Mouse (Mus musculus): ENCODE results near the gene Scap. TPM values are rescaled to one million over a fixed set of nuclear protein-coding genes. Genes with fewer than 3 reads are reported as not detected.

The Scap gene
- polyA plus RNA-seq, 1 experiment, result 13.3 TPM

DNA sequence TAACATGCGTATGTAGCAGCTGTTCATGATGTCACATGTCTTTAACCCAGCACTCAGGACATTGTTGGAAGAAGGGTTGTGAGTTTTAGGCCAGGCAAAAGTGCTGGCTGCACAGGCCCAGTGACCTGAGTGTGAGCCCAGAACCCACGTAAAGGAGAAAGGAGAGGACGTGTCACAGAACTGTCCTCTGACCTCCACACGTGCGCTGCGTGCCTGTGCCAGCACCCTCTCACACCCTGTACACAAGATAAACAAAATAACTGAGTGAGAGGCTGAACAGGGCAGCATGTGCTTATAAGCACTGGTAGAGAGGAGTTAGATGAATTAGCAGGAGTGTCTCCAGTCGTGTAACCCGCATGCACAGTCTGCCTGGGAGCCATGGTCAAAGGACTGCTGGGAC, 16.6 kb upstream of the Scap start:
- no peak overlapping the region for H3K27ac ChIP-seq (ENCODE audit: control insufficient read depth, insufficient read depth, low read depth, low read length)
- no peaks in the 10 kb centered on the region for H3K36me3 ChIP-seq (ENCODE audit: control insufficient read depth, insufficient read depth, low read length)
- H3K4me1 ChIP-seq (ENCODE audit: control insufficient read depth, insufficient read depth, low read length), result no peaks in the 10 kb centered on the region
- H3K4me3 ChIP-seq (ENCODE audit: control insufficient read depth, low read depth, low read length), result no peak overlapping the region
- no peaks in the 10 kb centered on the region for H3K27me3 ChIP-seq (ENCODE audit: control insufficient read depth, insufficient read depth, low read length)
- TF ChIP-seq CTCF (IDR thresholded peaks at IDR 0.05; ENCODE audit: control insufficient read depth, insufficient read depth, insufficient replicate concordance, low read depth, low read length) (no peak), POLR2A (IDR thresholded peaks at IDR 0.05; ENCODE audit: control insufficient read depth, low read depth, low read length) (no peak)

- Histone ChIP-seq H3K27me3 (ENCODE audit: control insufficient read depth, insufficient read depth, low read length) (no peaks in the 10 kb centered on the region), H3K27ac (ENCODE audit: control insufficient read depth, insufficient read depth, low read depth, low read length) (no peak overlapping the region), H3K4me3 (ENCODE audit: control insufficient read depth, low read depth, low read length) (no peak overlapping the region), H3K4me1 (ENCODE audit: control insufficient read depth, insufficient read depth, low read length) (no peaks in the 10 kb centered on the region), H3K36me3 (ENCODE audit: control insufficient read depth, insufficient read depth, low read length) (no peaks in the 10 kb centered on the region)
- TF ChIP-seq CTCF (IDR thresholded peaks at IDR 0.05; ENCODE audit: control insufficient read depth, insufficient read depth, insufficient replicate concordance, low read depth, low read length) (no peak), POLR2A (IDR thresholded peaks at IDR 0.05; ENCODE audit: control insufficient read depth, low read depth, low read length) (no peak)
These were observed 12.3 kb upstream of the Scap start for GRCm38 (mm10) chr9:110320769-110321168.

DNA sequence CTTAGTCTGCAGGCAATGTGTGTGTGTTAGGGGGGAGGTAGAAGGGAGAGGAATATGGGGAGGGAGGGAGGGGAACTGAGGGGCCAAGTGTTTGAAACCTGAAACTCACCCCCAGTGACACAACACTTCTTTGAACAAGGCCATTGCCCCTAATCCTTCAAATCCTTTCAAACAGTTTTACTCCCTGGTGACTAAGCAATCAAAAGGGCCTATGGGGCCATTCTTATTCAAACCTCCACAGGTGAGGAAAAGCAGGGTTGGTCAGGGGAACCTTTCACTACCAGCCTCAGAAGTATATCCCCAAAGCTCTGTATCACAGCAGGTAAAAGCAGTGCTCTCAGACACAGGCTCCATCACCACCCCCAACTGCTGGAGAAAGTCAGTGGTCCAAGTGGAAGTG, 10.1 kb upstream of the Scap start:
- Histone ChIP-seq H3K27me3 (ENCODE audit: control insufficient read depth, insufficient read depth, low read length) (no peaks in the 10 kb centered on the region), H3K4me3 (ENCODE audit: control insufficient read depth, low read depth, low read length) (no peak overlapping the region), H3K36me3 (ENCODE audit: control insufficient read depth, insufficient read depth, low read length) (no peaks in the 10 kb centered on the region), H3K27ac (ENCODE audit: control insufficient read depth, insufficient read depth, low read depth, low read length) (no peak overlapping the region), H3K4me1 (ENCODE audit: control insufficient read depth, insufficient read depth, low read length) (no peaks in the 10 kb centered on the region)
- TF ChIP-seq CTCF (IDR thresholded peaks at IDR 0.05; ENCODE audit: control insufficient read depth, insufficient read depth, insufficient replicate concordance, low read depth, low read length), result no peak

GRCm38 (mm10) chr9:110324181-110324580, 8.9 kb upstream of the Scap start:
- Histone ChIP-seq H3K27me3 (ENCODE audit: control insufficient read depth, insufficient read depth, low read length) (no peaks in the 10 kb centered on the region), H3K36me3 (ENCODE audit: control insufficient read depth, insufficient read depth, low read length) (no peaks in the 10 kb centered on the region), H3K4me3 (ENCODE audit: control insufficient read depth, low read depth, low read length) (no peak overlapping the region), H3K27ac (ENCODE audit: control insufficient read depth, insufficient read depth, low read depth, low read length) (no peak overlapping the region), H3K4me1 (ENCODE audit: control insufficient read depth, insufficient read depth, low read length) (no peaks in the 10 kb centered on the region)
- TF ChIP-seq CTCF (IDR thresholded peaks at IDR 0.05; ENCODE audit: control insufficient read depth, insufficient read depth, insufficient replicate concordance, low read depth, low read length), result no peak
- TF ChIP-seq POLR2A (IDR thresholded peaks at IDR 0.05; ENCODE audit: control insufficient read depth, low read depth, low read length), result no peak

DNA sequence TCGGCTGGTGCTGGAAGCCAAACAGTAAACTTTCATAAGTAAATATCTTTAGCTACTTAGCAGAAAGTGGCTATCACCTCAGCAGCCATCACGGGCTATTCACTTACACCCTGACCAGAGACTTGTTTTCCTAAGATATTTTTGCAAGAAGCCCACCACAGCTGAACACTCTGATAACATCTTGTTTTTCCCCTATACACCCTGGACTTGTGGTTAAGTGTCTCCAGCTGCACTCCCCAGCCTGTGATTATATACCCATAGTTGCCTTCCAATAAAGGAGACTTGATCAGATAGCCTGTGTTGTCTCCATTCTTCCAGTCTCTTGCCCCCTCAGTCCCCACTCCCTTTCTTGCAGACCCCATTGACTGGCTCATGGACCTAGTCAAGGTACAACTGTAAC, 4.9 kb upstream of the Scap start:
- Histone ChIP-seq H3K36me3 (ENCODE audit: control insufficient read depth, insufficient read depth, low read length) (no peaks in the 10 kb centered on the region), H3K27me3 (ENCODE audit: control insufficient read depth, insufficient read depth, low read length) (no peaks in the 10 kb centered on the region), H3K4me1 (ENCODE audit: control insufficient read depth, insufficient read depth, low read length) (peaks cover 2% of the 10 kb centered on the region; the same call in 1 of the 2 replicates), H3K4me3 (ENCODE audit: control insufficient read depth, low read depth, low read length) (no peak overlapping the region), H3K27ac (ENCODE audit: control insufficient read depth, insufficient read depth, low read depth, low read length) (no peak overlapping the region)
- TF ChIP-seq CTCF (IDR thresholded peaks at IDR 0.05; ENCODE audit: control insufficient read depth, insufficient read depth, insufficient replicate concordance, low read depth, low read length) (no peak), POLR2A (IDR thresholded peaks at IDR 0.05; ENCODE audit: control insufficient read depth, low read depth, low read length) (no peak)

GRCm38 (mm10) chr9:110328946-110329630, 4.0 kb upstream of the Scap start:
- no peaks in the 10 kb centered on the region for H3K27me3 ChIP-seq (ENCODE audit: control insufficient read depth, insufficient read depth, low read length)
- TF ChIP-seq POLR2A (IDR thresholded peaks at IDR 0.05; ENCODE audit: control insufficient read depth, low read depth, low read length) (no peak), CTCF (IDR thresholded peaks at IDR 0.05; ENCODE audit: control insufficient read depth, insufficient read depth, insufficient replicate concordance, low read depth, low read length) (no peak)
- no peak overlapping the region for H3K4me3 ChIP-seq (ENCODE audit: control insufficient read depth, low read depth, low read length)
- H3K36me3 ChIP-seq (ENCODE audit: control insufficient read depth, insufficient read depth, low read length), result no peaks in the 10 kb centered on the region
- H3K4me1 ChIP-seq (ENCODE audit: control insufficient read depth, insufficient read depth, low read length), result peaks cover 4% of the 10 kb centered on the region
- H3K27ac ChIP-seq (ENCODE audit: control insufficient read depth, insufficient read depth, low read depth, low read length), result peak overlapping the region; percentile 27

DNA sequence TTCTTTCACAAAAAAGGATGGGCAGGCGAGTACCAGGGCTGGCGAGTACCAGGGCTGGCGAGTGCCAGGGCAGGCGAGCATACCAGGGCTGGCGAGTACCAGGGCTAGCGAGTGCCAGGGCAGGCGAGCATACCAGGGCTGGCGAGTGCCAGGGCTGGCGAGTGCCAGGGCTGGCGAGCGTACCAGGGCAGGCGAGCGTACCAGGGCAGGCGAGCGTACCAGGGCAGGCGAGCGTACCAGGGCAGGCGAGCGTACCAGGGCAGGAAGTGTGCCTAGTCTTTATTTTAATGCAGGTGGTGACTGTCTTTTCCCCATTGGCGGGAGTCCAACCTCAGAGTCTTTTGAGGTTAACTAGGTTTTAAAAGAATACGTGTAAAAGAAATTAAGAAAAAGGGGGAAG, 3.4 kb upstream of the Scap start:
- peak overlapping the region; percentile 27; the same call in 1 of the 2 replicates for H3K27ac ChIP-seq (ENCODE audit: control insufficient read depth, insufficient read depth, low read depth, low read length)
- TF ChIP-seq POLR2A (IDR thresholded peaks at IDR 0.05; ENCODE audit: control insufficient read depth, low read depth, low read length) (no peak), CTCF (IDR thresholded peaks at IDR 0.05; ENCODE audit: control insufficient read depth, insufficient read depth, insufficient replicate concordance, low read depth, low read length) (no peak)
- no peak overlapping the region for H3K4me3 ChIP-seq (ENCODE audit: control insufficient read depth, low read depth, low read length)
- peaks cover 4% of the 10 kb centered on the region for H3K4me1 ChIP-seq (ENCODE audit: control insufficient read depth, insufficient read depth, low read length)
- no peaks in the 10 kb centered on the region for H3K27me3 ChIP-seq (ENCODE audit: control insufficient read depth, insufficient read depth, low read length)
- H3K36me3 ChIP-seq (ENCODE audit: control insufficient read depth, insufficient read depth, low read length), result no peaks in the 10 kb centered on the region

Data from testis, adult 2 months (tissue).